Mouse (Mus musculus) olfactory bulb, adult 2 months (tissue): ENCODE measurements around the gene Plekha6.

Experiments used
- CTCF ChIP-seq: fragments of 200-500 bp; IDR thresholded peaks from 2 replicates; pipeline ENCODE4 v1.5.1; 2012; ENCODE audit warnings: low read depth, mild to moderate bottlenecking, low read length, moderate library complexity; ENCODE audit not compliant: insufficient read depth
- POLR2A ChIP-seq: fragments of 200-500 bp; IDR thresholded peaks from 2 replicates; pipeline ENCODE4 v1.6.1; 2012; ENCODE audit warnings: mild to moderate bottlenecking, low read depth, low read length, moderate library complexity; ENCODE audit not compliant: insufficient read depth

GRCm38 (mm10) chr1:133328299-133328795 lies 164.3 kb downstream of the Plekha6 start:
- TF ChIP-seq CTCF (no peak), POLR2A (no peak)
